Mouse (Mus musculus): Measurements from ENCODE around the gene Gm6169. TPM values are rescaled to one million over a fixed set of nuclear protein-coding genes. Genes with fewer than 3 reads are reported as not detected.
"Not testable (repeated sequence)": the region's sequence is repeated elsewhere in the genome, so short reads cannot be mapped to it uniquely, and the experiment has no call there.

Gene Gm6169
- total RNA-seq, 2 experiments from 2014 or later, result 5.7 TPM; not detected in 1

DNA sequence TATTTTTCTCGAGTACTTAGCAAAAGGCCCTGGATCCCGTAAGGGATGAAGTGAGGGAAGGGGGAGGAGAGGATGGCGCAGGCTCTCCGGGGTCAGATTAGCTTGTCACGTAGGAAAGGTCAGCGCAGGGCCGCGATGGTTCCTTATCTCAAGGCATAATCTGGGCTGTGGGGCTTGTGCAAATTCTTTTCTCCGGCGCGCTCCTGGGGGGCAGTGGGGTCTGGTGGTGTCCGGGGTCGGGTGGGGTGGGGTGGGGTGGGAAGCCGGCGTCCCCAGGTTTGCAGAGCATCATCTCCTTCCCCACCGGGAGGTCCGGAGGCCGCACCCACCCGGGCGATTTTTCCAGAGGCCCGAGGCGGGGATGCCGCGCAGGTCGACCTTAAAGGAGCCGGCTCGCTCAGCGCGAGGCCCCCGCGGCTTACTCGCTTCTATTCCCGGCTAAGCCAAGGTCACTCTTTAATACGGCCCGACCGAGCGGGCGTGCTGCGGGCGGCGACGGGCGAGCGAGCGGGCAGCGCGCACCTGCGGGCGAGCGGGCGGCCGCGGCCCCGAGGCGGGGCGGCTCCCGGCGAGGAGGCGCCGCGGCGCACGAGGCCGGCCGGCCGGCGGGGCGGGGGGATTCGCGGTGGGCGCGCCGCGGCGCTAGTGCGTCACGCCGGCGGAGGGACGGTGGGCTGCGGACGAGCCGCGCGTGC, 28.0 kb downstream of the Gm6169 start:
- peak; percentile 30 to 48 for DNase-seq (ENCODE audit: low spot score in 2 of 2)

DNA sequence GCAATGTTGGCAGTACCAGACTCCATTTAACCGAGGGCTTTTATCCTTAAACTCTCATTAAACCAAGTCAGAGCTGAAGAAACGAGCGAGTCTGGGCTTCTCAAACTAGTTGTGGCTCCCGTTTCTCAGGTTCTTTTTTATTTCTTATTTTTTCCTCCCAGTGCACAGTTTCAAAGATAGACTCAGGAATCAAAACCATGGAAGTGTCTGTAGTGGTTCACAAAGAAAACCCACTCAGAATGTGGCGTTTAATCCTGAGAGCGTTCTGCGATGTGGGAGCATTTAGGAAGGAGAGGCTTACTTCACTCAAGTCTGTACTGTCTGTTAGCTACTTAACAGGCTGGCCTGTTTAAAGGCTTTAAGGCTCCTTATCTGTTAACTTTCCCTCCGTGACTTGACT, 30.9 kb downstream of the Gm6169 start:
- DNase-seq (ENCODE audit: low spot score in 2 of 2), result no peak

DNA sequence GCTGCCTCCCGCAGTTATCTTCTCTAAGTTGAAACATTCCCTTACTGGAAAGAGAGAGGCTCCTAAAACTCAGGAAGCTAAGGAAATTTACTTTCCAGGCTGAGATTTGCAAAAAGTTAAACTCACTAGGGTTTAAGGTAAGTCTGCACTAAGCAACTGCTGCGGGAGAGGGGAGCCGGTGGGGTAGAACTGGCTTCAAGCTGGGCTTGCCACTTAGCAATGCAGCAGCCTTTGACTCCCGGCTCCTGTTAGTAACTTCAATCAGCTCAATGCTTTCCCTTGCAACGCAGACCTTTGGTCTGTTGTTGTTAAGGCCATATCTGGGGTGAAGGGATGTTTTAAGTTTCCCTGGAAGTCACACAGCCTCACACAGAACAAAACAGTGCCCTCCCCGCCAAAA, 31.3 kb downstream of the Gm6169 start:
- no peak for DNase-seq (ENCODE audit: low spot score in 2 of 2)

DNA sequence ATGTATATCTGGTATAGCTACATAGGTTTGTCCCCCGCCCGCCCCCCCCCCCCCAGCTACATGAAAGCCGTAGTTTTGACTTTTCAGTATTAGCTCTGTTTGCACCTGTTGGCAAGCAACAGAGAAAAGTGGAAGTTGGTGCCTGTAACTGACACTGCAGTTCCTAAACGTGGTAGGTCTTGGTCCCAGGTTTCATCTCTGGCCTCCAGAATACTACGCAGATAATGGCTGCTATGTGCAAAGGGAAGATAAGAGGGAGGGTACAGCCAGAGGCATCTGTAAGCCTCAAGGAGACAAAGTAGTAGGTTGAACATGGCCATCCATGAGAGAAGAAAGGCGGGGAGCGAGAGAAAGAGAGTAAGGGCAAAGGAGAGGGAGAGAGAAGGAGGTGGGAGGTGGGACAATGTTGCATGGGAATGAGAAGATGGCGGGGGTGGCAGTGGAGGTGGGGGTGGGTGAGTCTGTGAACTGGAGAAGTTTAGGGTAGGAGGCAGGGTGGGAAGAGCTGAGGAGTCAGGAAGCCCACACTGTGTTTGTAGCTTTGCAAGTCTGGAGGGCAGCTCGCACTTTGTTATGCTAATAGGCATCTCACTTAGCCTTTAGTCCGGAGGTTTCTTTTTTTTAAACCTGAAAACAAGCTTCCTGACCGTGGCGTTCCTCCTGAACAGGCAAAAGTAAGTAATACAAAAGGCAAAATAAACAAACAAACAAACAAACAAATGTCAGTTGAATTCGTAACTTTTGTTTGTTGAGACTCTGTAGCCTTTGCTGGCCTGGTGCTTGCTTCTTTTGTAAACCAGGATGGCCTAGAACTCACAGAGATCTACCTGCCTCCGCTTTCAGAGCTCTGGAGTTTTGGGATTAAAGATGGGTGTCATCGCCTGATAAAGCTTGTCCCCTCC, 32.1 kb downstream of the Gm6169 start, which contains the start of gene Fam169a:
Gene Fam169a, plus strand, starts transcription at position 638 of the 902 bp plus-strand sequence.
- no peak for DNase-seq (ENCODE audit: low spot score in 2 of 2)

DNA sequence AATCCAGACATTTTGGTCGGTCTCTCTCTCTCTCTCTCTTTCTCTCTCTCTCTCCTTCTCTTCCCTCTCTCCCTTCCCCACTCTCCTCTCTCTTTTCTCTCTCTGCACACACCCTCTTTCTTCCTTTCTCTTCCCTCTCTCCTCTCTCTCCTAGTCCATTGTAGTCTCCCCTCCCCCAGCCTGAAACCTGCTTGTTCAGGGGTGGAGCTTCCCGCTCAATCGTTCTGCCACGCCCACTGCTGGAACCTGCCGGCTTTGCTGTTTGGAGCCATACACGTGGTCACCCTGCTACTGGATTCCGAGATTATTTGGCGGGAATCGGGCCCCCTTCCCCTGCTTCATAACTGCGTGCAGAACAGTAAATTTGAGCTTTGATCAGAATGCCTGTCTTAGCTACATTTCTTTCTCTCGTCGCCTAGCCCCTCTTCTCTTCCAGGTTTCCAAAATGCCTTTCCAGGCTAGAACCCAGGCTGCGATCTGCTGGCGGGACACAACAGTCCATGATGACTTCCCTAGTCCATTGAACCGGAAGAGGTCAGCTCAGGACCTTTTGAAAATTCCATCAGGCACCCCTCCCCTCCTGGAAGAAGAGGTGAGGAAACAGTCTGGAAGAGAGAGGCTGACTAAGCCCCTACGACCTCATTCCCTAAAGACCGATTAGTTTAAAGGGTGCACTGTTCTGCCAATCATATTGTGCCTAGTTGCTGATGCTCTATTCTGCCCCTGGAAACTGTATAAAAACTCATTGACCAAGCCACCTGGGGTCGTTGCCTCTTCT, 34.0 kb downstream of the Gm6169 start:
- not testable (repeated sequence) for DNase-seq (ENCODE audit: low spot score in 2 of 2)

DNA sequence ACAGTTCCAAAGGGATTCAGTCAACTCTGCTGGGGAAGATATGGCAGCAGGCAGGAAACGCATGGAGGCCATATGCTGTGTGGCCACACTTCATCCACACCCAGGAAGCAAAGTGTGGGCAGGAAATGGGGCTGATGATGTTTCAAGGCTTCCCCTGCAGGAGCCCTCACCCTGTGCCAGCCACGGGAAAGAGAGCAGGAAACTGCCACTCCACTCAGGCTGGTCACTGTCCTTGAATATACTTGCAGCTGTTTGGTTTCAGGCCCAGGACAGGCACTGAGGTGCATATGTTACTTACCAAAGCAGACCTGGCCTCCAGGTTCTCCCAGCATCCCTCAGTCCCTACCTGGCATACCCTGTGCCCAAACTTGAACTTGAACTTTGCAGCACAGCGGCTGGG, 34.6 kb downstream of the Gm6169 start:
- DNase-seq (ENCODE audit: low spot score in 2 of 2), result no peak

DNA sequence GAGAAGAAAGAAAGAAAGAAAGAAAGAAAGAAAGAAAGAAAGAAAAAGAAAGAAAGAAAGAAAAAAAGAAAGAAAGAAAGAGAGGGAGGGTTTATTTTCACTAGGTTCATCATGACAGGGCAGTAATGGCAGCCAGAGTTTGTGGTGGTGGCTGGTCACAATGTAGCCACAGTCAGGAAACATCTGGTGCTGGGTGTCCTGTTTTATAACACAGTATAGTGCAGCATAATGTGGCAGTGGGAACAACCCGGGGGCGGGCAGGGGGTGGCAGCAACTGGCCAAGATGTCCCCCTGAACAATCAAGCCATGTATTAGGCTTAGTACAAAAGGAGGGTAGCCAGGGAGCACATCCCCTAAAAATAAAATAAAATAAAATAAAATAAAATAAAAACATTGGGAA, 35.6 kb downstream of the Gm6169 start:
- no peak for DNase-seq (ENCODE audit: low spot score in 2 of 2)

DNA sequence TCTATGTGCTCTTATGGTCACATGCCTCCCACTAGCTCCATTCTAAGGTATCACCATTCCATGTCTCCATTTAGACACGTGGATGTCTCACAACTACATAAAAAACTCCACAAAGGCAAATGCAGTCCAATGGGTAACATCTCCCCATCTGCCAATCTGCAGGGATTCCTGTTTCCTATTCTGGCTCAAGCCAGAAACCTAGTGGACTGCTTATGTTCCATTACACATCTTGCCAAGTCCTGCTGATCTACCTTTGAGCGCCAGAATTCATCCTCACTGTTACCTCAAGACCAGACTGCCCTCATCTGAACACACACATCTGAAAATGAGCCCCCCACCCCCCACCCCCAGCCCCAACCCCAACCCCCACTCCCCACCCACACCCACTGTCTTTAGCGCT, 36.9 kb downstream of the Gm6169 start:
- DNase-seq (ENCODE audit: low spot score in 2 of 2), result no peak

DNA sequence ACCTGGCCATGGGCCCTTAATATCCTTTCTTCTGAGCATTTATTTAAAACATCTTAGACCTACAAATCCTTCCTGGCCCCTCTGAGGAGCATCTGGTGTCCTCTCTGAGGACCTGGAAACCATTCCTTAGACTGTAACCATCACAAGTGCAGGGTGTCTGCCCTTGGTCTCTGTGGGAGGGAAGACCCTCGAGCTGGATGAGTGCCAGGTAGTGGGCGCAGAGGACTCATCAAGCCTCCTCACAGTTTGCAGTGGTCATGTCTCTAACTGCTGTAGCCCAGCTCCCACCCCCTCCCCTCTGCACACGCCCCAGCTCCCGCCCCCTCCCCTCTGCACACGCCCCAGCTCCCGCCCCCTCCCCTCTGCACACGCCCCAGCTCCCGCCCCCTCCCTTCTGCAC, 38.7 kb downstream of the Gm6169 start:
- no peak for DNase-seq (ENCODE audit: low spot score in 2 of 2)

DNA sequence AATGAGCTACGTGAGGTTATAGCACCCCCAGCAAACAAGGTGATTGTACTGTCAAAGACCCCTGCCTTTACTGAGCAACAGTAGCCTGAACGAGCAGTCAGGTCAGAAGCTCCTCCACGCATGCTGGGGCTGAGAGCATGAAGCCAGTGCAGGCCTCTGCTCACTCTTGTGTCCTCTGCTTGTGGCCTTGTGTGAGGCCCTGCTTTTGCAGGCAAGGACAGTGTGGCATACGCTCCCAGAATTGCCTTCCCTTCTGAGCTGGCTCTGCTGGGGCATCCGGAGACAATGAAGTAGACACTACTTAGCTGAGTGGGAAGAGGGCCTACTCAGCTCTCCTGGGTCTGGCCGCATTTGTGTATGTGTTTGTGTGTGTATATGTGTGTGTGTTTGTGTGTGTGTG, 39.3 kb downstream of the Gm6169 start:
- no peak for DNase-seq (ENCODE audit: low spot score in 2 of 2)

DNA sequence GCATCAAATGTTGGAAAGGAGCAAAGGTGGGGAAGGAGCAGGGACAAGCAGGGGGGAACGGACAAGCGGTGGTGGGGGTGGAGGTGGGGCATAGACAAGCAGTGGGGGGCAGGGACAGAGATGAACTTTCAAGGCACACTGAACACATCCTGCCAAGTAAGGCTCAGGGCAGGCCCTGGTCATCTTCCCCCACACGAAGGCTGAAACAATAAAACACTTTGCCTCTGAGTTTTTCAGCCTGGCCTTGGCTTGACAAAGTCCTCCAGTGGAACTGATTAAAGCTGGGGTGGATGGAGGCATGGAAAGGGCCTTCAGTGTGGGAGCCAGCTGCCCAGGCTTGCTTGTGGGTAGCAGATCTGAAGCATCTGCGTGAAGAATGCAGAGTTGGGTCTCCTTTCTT, 41.2 kb downstream of the Gm6169 start:
- no peak for DNase-seq (ENCODE audit: low spot score in 2 of 2)

DNA sequence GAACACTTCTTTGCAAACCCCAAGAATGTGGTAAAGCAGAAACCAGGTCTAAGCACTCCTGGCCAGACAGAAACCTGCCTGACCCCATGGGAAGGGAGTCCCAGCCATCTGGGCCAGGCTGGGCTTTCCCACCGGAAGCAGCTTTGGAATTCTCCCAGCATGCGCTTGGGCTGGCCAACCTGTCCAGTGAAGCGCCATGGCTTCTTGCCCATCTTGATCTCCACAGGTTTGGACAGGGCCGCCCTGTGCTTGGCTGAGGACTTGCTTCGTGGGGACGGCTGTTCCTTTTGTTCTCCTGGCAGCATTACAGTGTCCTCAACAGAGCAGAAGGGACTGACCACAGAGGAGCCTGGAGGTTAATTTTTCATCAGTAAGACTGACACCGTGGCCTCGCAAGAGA, 45.2 kb downstream of the Gm6169 start:
- no peak for DNase-seq (ENCODE audit: low spot score in 2 of 2)

DNA sequence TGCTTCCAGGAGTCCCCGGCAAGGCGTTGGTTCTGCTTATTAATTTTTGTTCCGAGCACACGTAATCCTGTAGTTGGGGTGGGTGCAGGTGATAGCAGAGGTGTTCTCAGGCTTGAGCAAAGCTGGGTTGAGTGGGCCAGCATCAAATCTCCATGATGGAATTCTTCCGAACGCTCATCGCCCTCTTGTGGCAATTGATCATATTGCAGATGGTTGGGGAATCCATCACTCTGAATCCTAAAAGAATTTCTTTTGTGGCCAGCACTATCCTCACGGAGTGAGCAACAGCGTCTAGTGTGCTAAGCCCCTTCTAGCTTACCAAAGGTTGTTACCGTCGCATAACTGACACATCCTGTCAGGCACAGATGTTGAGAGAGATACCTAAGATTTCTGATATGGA, 46.4 kb downstream of the Gm6169 start:
- peak; percentile 88 to 89 for DNase-seq (ENCODE audit: low spot score in 2 of 2)

DNA sequence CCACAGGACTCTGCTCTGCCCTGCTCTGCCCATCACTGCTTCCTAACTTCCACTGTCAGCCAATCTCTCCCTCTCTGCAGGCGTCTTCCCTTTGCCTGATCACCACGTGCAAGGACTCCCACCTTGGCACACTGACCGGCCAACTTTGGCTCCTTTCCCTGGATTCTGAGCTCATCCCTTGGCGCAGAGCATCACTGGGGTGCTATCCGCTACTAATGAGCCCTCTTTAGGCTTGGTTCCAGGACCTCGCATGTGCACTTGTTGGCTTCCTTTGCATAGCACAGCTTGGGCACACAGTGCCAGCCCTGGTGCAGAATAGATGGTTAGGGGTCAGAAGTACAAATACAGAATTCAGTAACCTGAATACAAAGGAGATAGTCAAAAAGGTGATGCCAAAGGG, 47.9 kb downstream of the Gm6169 start:
- DNase-seq (ENCODE audit: low spot score in 2 of 2), result peak; percentile 53 to 71

Other genes with a start within 250 kb of the Gm6169 start
- 1 to 10 TPM; 1.1 to 1.4 TPM for gene Gcnt4, start 174.5 kb downstream of the Gm6169 start, total RNA-seq (2021)
- gene 1700029F12Rik, start 64.9 kb downstream of the Gm6169 start, total RNA-seq (2021), result not detected
- 10 to 100 TPM; 37.8 to 40.0 TPM for gene Fam169a, start 32.0 kb downstream of the Gm6169 start, total RNA-seq (2021)
- 10 to 100 TPM; 26.8 to 32.6 TPM for gene Gfm2, start 38.7 kb upstream of the Gm6169 start, total RNA-seq (2021)
- 10 to 100 TPM; 74.8 to 77.9 TPM for gene Nsa2, start 38.7 kb upstream of the Gm6169 start, total RNA-seq (2021)
- gene Hexb, start 99.1 kb upstream of the Gm6169 start, total RNA-seq (2021), result 100 to 1,000 TPM in 1 of 2 experiments, 10 to 100 TPM in 1; 91.3 to 102 TPM
- gene Enc1, start 141.9 kb upstream of the Gm6169 start, total RNA-seq (2021), result 100 to 1,000 TPM; 561 to 584 TPM

Data from layer of hippocampus, postnatal 10 days (tissue).